Mouse (Mus musculus): ENCODE measurements around the gene Dnaic2.

Gene Dnaic2

DNA sequence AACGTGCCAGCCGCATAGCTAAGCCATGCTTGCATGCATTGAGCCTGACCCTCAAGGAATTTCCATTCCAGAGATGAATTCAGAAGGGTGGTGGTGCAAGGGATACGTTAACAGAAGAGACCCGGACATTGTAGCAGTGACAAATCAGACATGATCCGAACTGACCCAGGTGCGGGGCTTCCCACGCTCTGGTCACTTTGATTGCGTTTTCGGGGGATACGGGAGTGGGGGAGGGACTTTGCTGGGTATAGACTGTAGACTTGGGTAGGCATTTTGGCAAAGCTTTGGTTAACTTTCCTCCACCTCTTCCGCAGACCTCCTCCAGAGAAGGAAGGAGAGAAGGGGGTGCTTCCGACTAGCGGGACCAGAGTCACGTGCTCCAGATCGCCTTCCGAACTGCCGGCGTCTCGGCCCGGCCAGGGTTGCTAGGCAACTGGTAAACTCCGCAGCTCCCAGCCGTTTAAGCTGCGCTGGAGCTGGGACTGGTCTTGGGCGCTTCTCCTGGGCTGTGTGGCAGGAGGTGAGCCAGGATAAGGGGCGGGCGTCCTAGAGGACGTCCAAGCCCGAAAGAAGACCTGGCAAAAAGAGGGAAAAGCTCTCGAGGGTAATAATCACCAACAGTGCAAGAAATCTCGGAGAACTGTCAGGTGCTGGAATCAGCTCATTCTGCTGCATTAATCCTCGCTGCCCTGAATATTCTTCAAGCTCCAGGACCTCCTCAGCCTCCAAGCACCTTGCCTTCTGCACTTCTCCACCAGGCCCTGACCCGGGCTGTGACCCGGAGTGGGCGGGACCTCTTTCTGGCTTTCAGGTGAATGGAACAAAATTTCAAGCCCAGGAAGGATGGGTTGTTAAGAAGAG lies at the start of gene Dnaic2:
TSS of gene Dnaic2 (plus strand) at position 444 of the 861 bp plus-strand sequence.
- DNase-seq, result peak; percentile 81

DNA sequence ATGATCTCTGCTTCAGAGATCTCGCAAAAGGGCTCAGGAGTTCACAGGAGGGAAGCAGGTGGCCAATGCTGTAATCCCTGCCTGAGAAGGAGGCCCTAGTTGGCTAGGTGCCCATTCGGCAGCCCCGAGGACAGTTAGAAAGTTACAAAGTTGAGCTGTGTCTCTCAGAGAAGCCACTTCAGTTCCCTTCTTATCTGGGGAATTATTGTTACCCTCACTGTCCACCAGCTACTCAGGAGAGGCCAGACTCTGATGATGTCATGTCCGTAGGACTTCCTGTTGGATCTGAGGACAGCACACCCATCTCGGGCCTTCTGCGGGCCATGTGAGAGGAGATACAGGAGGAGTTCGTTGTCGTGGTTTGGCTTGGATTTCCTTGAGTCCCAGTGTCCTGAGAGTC lies 47.6 kb upstream of the Dnaic2 start:
- peak; percentile 50 for DNase-seq

DNA sequence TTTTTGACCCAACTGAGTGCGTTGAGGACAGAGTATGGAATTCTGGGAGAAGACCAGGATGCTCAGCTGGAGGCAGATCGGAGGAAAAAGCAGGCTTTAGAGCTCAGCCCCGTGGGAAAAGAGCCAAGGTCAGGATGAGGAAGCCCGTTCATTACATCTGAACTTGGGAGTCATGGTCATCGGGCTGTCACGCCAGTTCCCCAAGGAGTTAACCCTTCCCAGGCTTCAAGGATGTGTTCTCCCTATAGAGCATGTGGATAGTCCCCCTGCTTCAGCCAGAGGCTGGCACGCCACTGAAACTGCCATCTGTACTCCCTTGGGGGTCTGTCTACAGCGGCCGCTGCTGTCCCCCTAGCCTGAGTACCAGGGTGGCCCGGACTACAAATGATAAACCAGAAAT lies 46.9 kb upstream of the Dnaic2 start:
- DNase-seq, result peak; percentile 72

DNA sequence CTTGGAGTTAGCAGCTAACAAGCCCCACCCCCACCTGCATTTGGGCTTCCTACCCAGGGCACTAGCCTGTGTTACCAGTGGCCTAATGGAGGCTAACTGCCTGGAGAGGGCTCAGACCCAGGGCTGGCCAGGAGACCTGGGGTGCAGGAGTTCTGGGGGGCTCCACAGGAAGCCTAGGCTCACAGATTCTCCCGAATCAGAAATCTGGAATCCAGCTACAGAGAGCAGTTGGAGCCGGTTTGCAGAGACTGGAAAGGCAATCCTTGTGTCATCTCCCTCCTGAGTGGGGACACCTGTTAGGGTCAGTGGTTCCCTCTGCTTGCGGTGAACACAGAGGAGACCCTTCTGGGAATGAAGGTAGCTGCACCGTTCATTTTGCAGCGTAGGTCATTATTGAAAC lies 46.2 kb upstream of the Dnaic2 start:
- no peak for DNase-seq

DNA sequence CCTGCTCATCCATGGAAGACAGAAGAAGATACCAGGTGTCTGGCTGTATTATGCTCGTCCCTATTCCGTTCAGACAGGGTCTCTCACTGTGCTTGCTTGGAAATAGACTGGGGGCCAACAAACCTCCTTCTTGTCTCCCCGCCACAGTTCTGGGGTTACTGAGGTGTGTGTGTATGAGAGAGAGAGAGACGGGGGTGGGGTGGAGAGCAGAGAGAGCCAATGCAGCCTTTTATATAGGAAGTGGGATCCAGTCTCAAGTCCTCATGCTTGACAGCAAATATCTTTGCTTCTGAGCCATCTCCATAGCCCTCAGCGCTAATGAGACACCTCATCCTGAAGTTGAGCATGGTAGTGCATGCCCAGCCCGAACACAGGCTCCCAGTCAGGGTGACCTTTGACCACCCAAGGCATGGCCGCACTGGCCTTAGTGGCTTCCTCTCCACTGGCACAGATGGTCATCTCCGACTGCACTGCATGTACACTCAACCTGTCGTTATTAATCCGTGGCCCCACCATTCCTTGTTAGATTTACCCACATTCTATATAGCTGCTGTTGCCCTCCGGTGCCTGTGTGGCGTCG lies 44.8 kb upstream of the Dnaic2 start:
- no peak for DNase-seq

DNA sequence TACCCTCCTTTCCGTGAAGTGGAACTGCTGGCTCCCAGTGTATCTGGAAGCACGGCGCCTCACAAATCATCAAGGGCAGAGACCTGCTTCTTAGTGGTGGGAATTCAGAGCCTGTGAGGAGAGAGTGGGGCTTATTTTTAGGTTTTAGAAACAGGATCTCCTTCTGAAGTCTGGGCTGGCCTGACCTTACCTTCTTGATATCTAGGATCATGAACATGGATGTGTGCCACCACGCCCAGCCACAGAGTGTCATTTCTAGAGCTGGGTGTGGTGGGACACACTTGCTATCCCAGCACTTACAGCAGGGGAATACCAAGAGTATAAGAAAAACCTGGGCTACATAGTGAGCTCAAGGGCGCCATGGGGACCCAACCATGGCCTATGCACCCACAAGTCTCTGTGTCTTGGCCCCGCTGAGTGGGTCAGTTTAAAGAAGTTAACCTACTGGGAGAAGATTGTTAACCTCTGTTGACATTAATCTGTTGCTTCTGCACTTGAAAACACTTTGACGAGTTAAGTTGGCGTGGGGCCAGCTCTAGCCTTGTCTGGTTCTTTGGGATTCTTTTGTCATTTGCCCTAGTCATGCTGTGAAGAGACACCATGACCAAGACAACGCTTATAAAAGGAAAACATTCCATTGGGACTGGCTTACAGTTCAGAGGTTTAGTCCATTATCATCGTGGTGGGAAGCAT lies 44.0 kb upstream of the Dnaic2 start:
- no peak for DNase-seq

DNA sequence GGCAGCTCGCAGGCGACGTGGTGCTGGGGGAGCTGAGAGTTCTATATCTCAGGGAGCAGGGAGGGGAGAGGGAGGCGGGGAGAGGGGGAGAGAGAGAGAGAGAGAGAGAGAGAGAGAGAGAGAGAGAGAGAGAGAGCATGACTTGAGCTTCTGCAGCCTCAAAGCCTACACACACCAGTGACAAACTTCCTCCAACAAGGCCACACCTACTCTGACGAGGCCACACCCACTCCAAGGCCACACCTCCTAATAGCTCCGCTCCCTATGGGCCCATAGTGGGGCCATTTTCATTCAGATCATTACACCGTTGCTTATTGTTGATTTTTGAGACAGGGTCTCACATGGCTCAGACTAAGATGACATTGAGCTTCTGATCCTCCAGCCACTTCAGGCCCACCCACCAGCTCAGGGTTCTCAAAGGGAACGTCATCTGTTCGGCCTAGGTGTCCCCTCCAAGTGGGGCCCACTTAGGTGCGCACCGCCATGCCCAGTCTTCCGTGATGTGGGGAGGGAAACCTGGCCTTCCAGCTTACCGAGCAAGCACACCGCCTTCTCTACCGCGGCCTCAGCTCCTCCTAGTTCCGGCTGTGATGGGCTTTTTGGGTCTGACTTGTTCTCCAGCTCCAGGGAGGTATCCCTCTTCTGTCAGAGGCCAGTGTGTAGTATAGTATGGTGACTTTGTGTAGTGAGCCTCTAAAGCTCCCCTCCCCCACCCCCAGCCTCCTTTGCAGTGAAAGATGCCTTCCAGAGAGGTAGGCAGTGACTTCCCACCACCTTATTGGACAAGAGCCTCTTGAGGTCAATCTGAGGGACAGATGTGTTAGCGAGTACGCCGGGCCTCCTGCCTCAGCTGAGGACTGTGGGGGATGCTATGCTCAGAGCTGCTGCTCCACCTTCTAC lies 43.2 kb upstream of the Dnaic2 start:
- no peak for DNase-seq

DNA sequence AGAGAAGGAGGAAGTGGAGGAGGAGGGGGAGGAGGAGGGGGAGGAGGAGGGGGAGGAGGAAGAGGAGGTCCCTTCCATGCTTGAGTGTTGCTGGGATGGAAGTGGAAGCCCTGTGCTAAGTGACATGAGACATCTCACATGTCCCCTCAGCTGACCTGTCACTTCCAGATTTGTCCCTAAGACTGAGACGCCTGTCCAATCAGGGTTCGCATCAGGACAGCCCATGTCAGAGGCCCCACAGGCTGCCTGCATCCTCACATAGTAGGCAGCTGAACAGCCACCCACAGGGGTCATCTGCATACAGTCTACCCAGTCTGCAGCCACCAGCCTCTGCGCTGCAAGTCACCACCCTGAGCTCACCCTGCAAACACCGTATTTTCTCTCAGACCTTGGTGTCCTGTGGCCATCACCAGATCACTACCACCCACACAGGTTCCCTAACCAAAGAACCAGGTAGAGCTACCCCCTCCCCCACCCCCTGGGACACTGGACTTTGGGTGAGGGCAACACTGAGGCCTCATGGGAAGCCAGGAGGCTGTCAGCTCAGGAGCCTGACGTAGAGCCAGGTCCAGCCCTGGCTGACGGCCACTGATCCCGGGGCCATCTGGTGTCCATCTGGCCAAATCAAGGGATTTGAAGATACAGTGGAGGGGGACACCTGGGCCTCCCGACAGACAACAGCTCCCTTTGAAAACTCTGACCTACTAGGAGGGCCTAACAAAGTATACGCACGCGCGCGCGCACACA lies 42.4 kb upstream of the Dnaic2 start:
- DNase-seq, result peak; percentile 68

DNA sequence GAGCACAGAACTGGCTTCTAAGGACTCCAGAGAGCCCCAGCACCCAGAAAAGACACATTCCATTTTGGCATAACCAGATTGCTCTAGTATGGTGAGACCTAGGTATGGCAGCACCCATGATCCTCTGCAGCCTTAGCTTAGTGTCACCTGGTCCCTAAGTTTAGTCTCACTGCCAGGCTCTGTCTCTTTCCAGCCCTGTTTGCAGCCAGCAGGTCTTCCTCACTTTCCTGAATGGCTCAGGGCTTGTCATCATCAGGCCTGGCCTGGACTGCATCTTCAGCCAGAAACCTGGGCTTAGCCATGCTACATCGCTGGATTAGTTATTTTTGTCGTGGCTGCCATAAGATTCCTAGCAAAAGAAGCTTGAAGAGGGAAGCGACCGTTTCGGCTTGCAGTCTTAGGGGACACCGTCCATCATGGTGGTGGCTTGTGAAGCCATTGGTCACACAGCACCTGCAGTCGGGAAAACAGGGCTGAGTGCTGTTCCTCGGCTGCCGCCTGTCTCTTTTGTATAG lies 41.6 kb upstream of the Dnaic2 start:
- DNase-seq, result no peak

DNA sequence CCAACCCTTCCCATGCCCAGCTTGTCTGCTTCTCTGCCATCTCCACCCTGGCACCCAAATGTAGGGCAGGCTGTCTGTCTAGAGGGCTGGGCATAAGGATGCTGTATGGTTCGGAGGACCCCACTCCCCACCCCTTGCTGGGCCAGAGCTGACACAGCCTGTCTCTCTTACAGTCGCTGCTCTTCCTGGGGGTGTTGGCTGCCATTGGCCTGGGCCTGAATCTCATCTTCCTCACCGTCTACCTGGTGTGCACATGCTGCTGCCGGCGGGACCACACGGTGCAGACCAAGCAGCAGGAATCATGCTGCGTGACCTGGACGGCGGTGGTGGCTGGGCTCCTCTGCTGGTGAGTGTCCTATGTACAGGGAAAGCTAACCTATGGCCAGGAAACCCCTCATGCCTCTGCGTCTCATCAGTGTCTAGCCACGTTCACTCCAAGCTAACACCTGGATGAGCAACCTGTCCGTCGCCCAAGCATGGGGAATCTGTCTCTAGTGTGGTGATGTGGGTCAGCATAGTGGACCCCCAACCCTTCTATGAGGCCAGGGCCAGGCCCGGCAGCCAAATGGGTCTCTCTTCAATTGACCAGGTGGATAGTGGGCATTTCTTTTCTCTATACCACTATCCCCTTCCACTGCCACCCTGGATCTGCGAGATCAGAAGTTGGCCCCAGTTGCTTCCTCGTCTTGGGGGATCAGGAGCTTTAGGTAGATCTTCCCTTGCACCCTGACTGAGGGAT lies 40.8 kb upstream of the Dnaic2 start:
- DNase-seq, result no peak

DNA sequence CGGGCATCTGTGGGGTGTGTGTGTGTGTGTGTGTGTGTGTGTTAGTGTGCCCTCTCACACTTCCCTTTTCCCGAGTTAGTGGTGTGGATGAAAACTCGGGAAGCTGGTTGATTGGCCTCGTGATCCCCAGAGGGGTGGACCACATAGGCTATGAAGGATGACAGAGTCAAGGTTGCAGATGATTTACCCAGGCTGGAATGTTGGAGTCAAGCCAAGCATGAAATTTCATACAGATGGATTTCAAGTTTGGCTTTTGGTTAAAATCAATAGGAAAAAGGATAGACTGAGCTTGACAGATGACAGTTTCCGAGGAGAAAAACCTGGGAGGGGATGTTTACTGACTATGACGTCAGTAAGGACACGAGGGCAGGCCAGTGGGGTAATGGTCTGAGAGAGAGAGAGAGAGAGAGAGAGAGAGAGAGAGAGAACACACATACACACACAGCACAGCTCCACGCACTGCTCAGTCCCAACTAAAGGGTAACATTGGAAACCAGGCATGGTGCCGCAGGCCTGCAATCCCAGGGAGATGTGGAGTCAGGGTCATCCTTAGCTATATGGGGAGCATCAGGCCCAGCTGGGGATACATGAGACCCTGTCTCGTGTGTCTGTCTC lies 39.5 kb upstream of the Dnaic2 start:
- DNase-seq, result peak; percentile 41

DNA sequence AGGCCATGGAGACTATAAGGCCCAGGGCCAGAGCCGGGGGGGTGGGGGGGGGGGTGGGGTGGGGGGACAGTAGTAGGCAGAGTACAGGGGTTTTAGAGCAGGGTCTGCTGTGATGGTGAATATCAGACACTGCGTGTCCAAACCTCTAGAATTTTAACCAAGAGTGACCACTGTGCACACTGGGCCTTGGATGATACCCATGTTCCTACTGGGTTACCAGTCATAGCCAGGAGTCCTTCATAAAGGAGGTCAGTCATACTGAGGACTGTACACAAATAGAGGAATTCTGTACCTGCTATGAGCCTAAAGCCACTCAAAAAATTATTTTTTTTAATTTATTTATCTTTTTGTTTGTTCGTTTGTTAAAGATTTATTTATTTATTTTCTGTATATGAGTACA lies 38.5 kb upstream of the Dnaic2 start:
- no peak for DNase-seq

DNA sequence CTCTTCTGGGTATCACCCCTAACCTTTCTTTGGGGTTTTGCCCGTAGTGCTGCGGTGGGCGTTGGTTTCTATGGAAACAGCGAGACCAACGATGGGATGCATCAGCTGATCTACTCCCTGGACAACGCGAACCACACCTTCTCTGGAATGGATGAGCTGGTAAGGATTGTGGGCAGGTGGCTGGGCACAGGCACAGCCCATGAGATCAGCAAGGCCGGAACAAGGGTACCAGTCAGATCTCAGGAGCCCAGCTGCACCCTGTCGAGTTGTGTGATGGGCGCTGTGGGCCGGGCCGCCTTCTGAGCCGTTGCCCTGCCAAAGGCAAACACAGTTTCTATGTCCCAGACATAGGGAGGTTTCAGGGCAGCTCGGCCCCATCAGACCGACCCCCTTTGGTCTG lies 37.0 kb upstream of the Dnaic2 start:
- no peak for DNase-seq

DNA sequence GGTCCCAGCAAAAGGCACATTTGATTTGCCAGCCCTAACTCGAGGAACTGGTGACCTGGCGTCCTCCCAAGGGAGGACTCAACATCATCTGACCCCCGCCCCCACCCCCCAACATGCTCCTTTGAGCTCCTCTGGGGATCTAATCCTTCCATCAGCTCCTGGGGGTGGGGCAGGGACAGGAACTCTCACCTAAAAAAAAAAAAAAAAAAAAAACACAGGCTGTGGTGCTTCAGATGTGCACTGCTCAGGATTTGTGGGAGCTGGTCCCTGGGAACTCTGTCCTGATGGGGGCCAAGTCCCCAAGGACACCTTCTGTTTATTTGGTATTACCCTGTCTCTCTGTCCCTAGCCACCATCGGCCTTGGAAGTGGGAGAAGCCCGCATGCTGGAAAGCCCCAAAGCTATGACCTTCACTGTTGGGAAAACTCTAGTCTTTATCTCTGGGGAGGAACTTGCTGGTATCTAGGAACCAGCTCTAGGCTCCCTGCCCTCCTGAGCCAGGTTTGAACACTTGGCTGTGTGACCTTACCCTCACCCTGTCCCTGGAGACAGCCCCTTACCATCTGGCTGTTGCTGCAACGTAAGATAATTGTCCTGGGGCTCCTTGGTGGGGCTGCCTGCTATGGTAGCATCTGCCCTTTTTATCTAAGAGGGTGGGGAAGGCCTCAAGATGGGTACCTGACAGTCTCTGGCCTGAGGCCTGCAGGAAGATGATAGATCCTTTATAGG lies 35.6 kb upstream of the Dnaic2 start:
- no peak for DNase-seq

DNA sequence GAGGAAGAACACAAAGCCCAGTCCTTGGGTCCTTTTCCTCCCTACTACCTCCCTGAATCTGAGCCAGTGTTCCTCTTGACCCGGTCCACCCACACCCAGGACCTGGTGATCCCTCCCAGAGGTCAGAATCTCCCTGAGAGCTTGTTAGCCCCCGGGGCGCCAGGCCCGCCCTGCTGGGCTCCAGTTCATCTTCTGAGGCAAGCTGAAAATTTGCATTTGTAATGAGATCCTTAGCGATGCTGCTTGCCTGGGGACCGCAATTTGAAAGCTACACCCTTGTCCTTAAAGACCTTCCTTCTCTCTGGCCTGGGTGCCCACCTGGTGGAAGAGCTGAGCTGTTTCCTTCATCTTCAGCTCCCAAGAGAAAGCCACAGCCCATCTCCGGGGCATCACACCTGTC lies 34.6 kb upstream of the Dnaic2 start:
- DNase-seq, result no peak

DNA sequence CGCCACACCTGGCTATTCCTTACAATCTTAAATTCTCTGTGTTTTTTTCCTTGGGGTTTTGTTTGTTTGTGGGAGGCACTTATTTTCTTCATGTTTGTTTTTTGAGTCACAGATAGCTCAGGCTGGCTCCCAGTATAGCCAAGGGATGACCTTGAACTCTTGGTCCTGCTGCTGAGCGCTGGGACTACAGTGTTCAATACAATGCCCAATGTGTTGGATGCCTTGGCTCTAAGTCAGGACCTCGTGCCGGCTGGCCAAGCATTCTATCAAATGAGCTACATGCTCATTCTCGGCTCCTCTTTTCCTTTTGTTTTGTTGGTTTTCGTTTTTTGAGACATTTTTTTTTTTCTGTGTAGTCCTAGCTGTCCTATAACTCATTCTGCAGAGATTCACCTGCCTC lies 33.8 kb upstream of the Dnaic2 start:
- no peak for DNase-seq

DNA sequence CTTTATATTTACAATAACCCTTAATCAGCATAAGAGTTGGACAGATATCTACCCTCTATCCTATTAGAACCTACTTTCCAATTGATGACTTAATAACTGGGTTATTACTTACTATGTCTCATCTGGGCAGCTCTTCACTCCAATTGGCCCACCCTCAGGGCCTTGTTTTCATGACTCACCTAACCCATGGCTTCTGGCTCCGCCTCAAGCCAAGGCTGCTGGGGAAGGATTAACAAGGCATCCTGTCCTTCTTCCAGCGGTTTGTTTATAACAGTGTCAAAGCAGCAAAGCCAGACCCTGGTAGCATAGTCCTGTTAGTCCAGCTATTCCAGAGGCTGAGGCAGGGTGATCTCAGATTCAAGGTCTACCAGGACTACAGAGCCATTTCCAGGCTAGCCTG lies 32.8 kb upstream of the Dnaic2 start:
- DNase-seq, result no peak

DNA sequence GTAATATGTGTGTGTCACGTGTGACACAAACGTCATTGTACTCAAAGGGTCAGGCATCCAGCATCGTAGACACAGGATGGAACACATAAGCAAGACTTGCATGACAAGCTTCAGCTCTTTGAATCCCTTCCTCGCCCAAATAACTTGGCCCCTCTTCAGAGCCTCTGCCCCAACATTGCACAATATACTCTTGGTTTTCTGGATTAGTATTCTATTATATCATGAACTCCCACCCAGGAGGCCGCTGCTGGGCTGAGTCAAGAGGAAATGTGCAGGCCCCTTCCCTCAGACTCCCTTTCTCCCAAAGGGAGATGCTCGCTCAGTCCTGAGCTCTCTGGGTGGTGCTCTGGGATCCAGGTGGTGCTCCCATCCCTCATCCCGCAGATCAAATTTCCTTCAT lies 28.7 kb upstream of the Dnaic2 start:
- no peak for DNase-seq

DNA sequence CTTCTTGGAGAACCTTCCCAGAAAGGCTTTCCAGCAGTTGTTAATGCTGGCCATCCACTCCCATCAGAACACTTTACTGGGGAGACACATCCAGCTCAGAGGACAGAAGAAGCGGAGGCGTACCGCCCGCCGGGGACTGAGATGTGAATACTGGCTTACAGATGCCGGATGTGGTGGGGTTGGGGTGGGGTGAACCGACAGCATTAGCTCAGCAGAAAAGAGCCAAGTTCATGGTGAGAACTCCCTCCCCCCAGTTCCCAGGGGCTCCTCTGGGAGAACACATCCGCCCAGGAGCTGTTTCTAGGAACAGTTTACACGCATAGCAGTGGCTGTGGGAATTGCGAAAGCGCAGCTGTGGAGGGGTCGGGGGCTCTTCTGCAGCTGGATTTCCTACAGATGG lies 27.7 kb upstream of the Dnaic2 start:
- DNase-seq, result peak; percentile 79

All from kidney, postnatal 14 days (tissue).